Mouse (Mus musculus) liver, embryonic 18 days (tissue): ENCODE measurements around the gene Fh1. TPM values are rescaled to one million over a fixed set of nuclear protein-coding genes. Genes with fewer than 3 reads are reported as not detected.

Experiments used
- polyA plus RNA-seq: library from polyadenylated mRNA; depleted of rRNA; stranded (reverse); fragments of >200 nt; gene quantifications from 2 replicates; pipeline ENCODE4 v1.2.3, GENCODE M21; 2012; rRNA removed

The Fh1 gene
- polyA plus RNA-seq, result 60.8 and 64.9 TPM in 2 replicates

GRCm38 (mm10) chr1:175625257-175625879 lies at the start of gene Fh1:
Gene Fh1, minus strand, starts transcription at chr1:175625635.

DNA sequence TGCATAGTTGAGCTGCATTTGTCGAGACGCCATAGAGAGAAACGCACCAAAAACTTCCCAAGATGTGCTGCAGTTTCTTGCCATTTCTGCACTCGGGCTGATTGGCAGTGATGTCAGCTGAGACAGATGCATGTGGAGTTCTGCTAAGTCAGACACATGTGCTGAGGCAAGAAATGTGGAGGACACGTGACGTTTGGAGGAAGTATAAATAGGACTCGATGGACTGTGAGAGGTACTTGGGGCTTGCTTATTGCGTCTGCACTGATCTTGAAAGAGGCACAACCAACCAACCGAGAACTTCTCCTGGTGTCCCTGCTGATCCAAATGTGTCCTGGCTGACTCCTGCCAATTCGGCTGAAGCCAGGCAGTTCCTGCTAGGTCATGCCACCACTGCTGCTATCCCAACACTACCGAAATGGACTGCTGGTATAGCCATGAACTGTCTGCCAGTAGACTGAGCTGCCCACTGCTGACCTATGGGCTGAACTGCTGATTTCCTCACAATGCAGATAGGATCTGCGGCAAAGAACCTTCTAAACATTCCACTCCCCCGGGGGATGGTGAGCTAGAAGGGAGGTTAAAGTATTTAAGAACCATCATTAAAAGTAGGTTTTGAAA lies 5.5 kb downstream of the Fh1 start, which contains the start of gene Kmo:
Gene Kmo, plus strand, starts transcription at position 568 of the 618 bp plus-strand sequence.

Other genes starting within 250 kb of the Fh1 start
- 0.01 TPM in 1 of 2 replicates, not detected in the other for gene Rgs7, start 133.1 kb downstream of the Fh1 start, polyA plus RNA-seq
- gene Kmo, start 5.3 kb downstream of the Fh1 start, polyA plus RNA-seq, result 10.3 and 13.2 TPM in 2 replicates
- 1.3 and 1.6 TPM in 2 replicates for gene Opn3, start 67.1 kb upstream of the Fh1 start, polyA plus RNA-seq
- 1.6 and 1.7 TPM in 2 replicates for gene Chml, start 67.3 kb upstream of the Fh1 start, polyA plus RNA-seq
- 0.02 and 0.04 TPM in 2 replicates for gene Wdr64, start 73.0 kb upstream of the Fh1 start, polyA plus RNA-seq